In the genomic region with DNA sequence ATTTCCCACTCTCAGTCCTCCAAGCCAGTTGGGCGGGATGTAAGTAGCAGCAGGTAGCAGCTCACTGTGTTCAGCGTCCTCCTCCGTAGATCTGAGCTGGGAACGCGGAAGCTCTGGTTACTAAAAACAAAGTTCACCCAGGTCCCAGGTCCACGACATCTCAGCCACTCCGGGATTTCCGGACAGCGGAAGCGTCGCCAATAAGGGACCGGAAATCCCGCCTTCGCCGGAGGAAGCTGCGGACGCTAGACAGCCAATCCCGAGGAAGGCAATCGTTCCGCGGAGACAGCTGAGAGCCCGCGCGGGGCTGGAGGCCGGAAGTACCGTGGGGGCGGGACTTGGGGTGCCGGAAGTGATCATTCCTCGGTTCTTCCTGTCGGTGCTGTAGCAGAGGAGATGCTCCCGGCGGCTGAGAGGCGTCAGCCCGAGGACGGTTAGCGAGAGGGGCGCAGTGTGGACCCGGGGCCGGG, we compare ENCODE assay signal across 8 mouse cellular contexts. TPM values are rescaled to one million over a fixed set of nuclear protein-coding genes. Genes with fewer than 3 reads are reported as not detected.
DNase-seq lines count a peak whose midpoint lies in the region; ATAC-seq lines count a peak whose summit lies in the region.

TSS of gene Pigm (plus strand) at position 349 of the 470 bp plus-strand sequence.

- peak within 1 kb of the TSS; percentile 88 for H3K9ac ChIP-seq in heart, embryonic 13.5 days
- peak within 1 kb of the TSS; percentile 81 for H3K9ac ChIP-seq in liver, embryonic 12.5 days
- H3K9ac ChIP-seq in stomach, embryonic 15.5 days, result peak within 1 kb of the TSS; percentile 76

- H3K27ac ChIP-seq in brown adipose tissue, adult 24 weeks (replicated peaks; ENCODE audit: low read depth, low read length), result peak within 1 kb of the TSS; percentile 91
- H3K27ac ChIP-seq in heart, embryonic 13.5 days (replicated peaks), result peak within 1 kb of the TSS; percentile 75
- peak within 1 kb of the TSS; percentile 84 for H3K27ac ChIP-seq in liver, embryonic 12.5 days
- H3K27ac ChIP-seq in stomach, embryonic 15.5 days, result peak within 1 kb of the TSS; percentile 87

- H3K4me3 ChIP-seq in brown adipose tissue, adult 24 weeks (ENCODE audit: insufficient read depth, low read depth, low read length), result peak within 1 kb of the TSS; percentile 73
- H3K4me3 ChIP-seq in heart, embryonic 13.5 days, result peak within 1 kb of the TSS; percentile 79
- peak within 1 kb of the TSS; percentile 97 for H3K4me3 ChIP-seq in liver, embryonic 12.5 days
- peak within 1 kb of the TSS; percentile 88 for H3K4me3 ChIP-seq in stomach, embryonic 15.5 days (replicated peaks)

- H3K4me2 ChIP-seq in heart, embryonic 13.5 days, result peak within 1 kb of the TSS; percentile 99
- H3K4me2 ChIP-seq in liver, embryonic 12.5 days, result peak within 1 kb of the TSS; percentile 96
- peak within 1 kb of the TSS; percentile 95 for H3K4me2 ChIP-seq in stomach, embryonic 15.5 days

- under 1% methylated on average over 39 of the region's 39 CpGs for WGBS in heart, embryonic 13.5 days
- under 1% methylated on average over 39 of the region's 39 CpGs for WGBS in liver, embryonic 12.5 days (ENCODE audit: insufficient replicate concordance)
- under 1% methylated on average over 39 of the region's 39 CpGs for WGBS in stomach, embryonic 15.5 days

- H3K36me3 ChIP-seq in heart, embryonic 13.5 days, result peaks cover 29% of the 10 kb centered on the region
- peaks cover 27% of the 10 kb centered on the region for H3K36me3 ChIP-seq in liver, embryonic 12.5 days
- H3K36me3 ChIP-seq in stomach, embryonic 15.5 days, result 0 out of 2 replicates have a peak, but pooled peaks cover 3% of the 10 kb centered on the region

- peaks cover 5% of the 10 kb centered on the region for H3K27me3 ChIP-seq in heart, embryonic 13.5 days (replicated peaks)
- no peaks in the 10 kb centered on the region; the same call in 1 of the 2 replicates for H3K27me3 ChIP-seq in liver, embryonic 12.5 days (replicated peaks)
- no peaks in the 10 kb centered on the region for H3K27me3 ChIP-seq in stomach, embryonic 15.5 days (replicated peaks)

- H3K9me3 ChIP-seq in heart, embryonic 13.5 days, result no peaks in the 10 kb centered on the region
- no peaks in the 10 kb centered on the region for H3K9me3 ChIP-seq in liver, embryonic 12.5 days (replicated peaks)
- no peaks in the 10 kb centered on the region for H3K9me3 ChIP-seq in stomach, embryonic 15.5 days

- H3K4me1 ChIP-seq in brown adipose tissue, adult 24 weeks (ENCODE audit: control insufficient read depth, insufficient read depth, insufficient read length, low read length), result peaks cover 14% of the 10 kb centered on the region
- peaks cover 39% of the 10 kb centered on the region for H3K4me1 ChIP-seq in heart, embryonic 13.5 days
- H3K4me1 ChIP-seq in liver, embryonic 12.5 days, result peaks cover 35% of the 10 kb centered on the region
- peaks cover 13% of the 10 kb centered on the region for H3K4me1 ChIP-seq in stomach, embryonic 15.5 days

- DNase-seq in CD4-positive, CD25-positive, alpha-beta regulatory T cell, adult 2 months (ENCODE audit: low read depth, low spot score), result peak; percentile 99
- peak; percentile 86 for DNase-seq in fat pad, adult 2 months (ENCODE audit: extremely low read depth, low read depth, low spot score)
- peak; percentile 99 for DNase-seq in kidney, postnatal 10 days
- DNase-seq in natural killer cell, adult 2 months (ENCODE audit: low spot score in 2 of 2), result peak; percentile 97 to 98

- peak; percentile 96 for ATAC-seq in heart, embryonic 13.5 days (ENCODE audit: extremely low read depth, insufficient number of reproducible peaks, low FRiP score, low TSS enrichment)
- ATAC-seq in liver, embryonic 12.5 days, result peak; percentile 98
- ATAC-seq in stomach, embryonic 15.5 days (ENCODE audit: insufficient read depth, low FRiP score, low read depth), result peak; percentile 99

RNA-seq across cellular contexts. Expression of gene Pigm, which starts in this region (rescaled TPM):
- 3.9 and 5.0 TPM in 2 replicates for polyA plus RNA-seq in brown adipose tissue, adult 24 weeks (2012; ENCODE audit: insufficient read depth, insufficient read length, missing spikeins)
- 4.4 and 4.7 TPM in 2 replicates for polyA plus RNA-seq in heart, embryonic 13.5 days (2015; fragmentation: Nextera tagmentation; extraction: Ambion mirVana)
- polyA plus RNA-seq in liver, embryonic 12.5 days (2016; fragmentation: Nextera tagmentation; extraction: Ambion mirVana), result 4.3 TPM in 2 replicates
- polyA plus RNA-seq in stomach, embryonic 15.5 days (2015; fragmentation: Nextera tagmentation; extraction: Ambion mirVana), result 6.1 and 6.7 TPM in 2 replicates

Comparison
In these comparisons a context has a peak if more than half of its experiments do, and no peak if none do; other contexts are left out.
1. Peak in every context shown above with its lines: DNase-seq, ATAC-seq, H3K4me3 ChIP-seq and H3K27ac ChIP-seq.